Mouse (Mus musculus) megakaryocyte progenitor cell, adult 5-6 weeks (primary cell): ENCODE measurements around the gene Abhd8. TPM values are rescaled to one million over a fixed set of nuclear protein-coding genes. Genes with fewer than 3 reads are reported as not detected.

Experiments used
- ATAC-seq: replicated peaks from 2 replicates; pipeline ENCODE4 v1.8.0; 2016; ENCODE audit warnings: mild to moderate bottlenecking, moderate TSS enrichment, inconsistent platforms; ENCODE audit not compliant: poor library complexity
- total RNA-seq, 2 experiments: library from RNA; stranded (forward) in 1 of 2; stranded (reverse) in 1 of 2; fragments of 157-497, 149-512 nt in 1 of 2; fragments of 200-1000 nt in 1 of 2; gene quantifications; 2 replicates each; pipeline versions ENCODE4 v1.2.3 to v1.2.4; 2015 to 2017

Gene Abhd8
- total RNA-seq, 2 experiments from 2014 or later = 2.3 to 8.2 TPM

GRCm38 (mm10) chr8:71483932-71484331 lies 20.5 kb upstream of the Abhd8 start:
- ATAC-seq = peak; percentile 43

GRCm38 (mm10) chr8:71478943-71479342 lies 15.5 kb upstream of the Abhd8 start:
- no peak for ATAC-seq

GRCm38 (mm10) chr8:71477196-71477845 lies 13.9 kb upstream of the Abhd8 start:
- peak; percentile 50 for ATAC-seq

- peak; percentile 67 for ATAC-seq
Observed at GRCm38 (mm10) chr8:71476099-71476940, 12.9 kb upstream of the Abhd8 start.

- no peak for ATAC-seq
Observed at GRCm38 (mm10) chr8:71475702-71476075, 12.2 kb upstream of the Abhd8 start.

- ATAC-seq = no peak
Observed at GRCm38 (mm10) chr8:71474785-71475701, 11.6 kb upstream of the Abhd8 start.

GRCm38 (mm10) chr8:71474344-71474743 lies 10.9 kb upstream of the Abhd8 start:
- ATAC-seq = no peak

GRCm38 (mm10) chr8:71472601-71473386 lies 9.3 kb upstream of the Abhd8 start:
- ATAC-seq = no peak

GRCm38 (mm10) chr8:71471861-71472260 lies 8.4 kb upstream of the Abhd8 start:
- ATAC-seq = no peak

GRCm38 (mm10) chr8:71470913-71471255 lies 7.4 kb upstream of the Abhd8 start:
- ATAC-seq = no peak

GRCm38 (mm10) chr8:71470146-71470912 lies 6.9 kb upstream of the Abhd8 start:
- ATAC-seq = no peak

- ATAC-seq = no peak
Observed at GRCm38 (mm10) chr8:71469411-71469810, 6.0 kb upstream of the Abhd8 start.

GRCm38 (mm10) chr8:71468916-71469315 lies 5.5 kb upstream of the Abhd8 start, which contains the start of gene Dda1:
Dda1 (plus strand) TSS chr8:71469199.
- ATAC-seq = peak; percentile 73

- ATAC-seq = no peak
Observed at GRCm38 (mm10) chr8:71468001-71468400, 4.5 kb upstream of the Abhd8 start.

GRCm38 (mm10) chr8:71467201-71467600 lies 3.7 kb upstream of the Abhd8 start:
- no peak for ATAC-seq

- ATAC-seq = no peak
Observed at GRCm38 (mm10) chr8:71466198-71466597, 2.7 kb upstream of the Abhd8 start.

GRCm38 (mm10) chr8:71465733-71466132 lies 2.3 kb upstream of the Abhd8 start:
- ATAC-seq = no peak

- ATAC-seq = peak; percentile 74
Observed at GRCm38 (mm10) chr8:71464513-71465500, 1.4 kb upstream of the Abhd8 start, which contains the start of gene Mrpl34. Mrpl34 (plus strand) TSS chr8:71464959.
